Mouse (Mus musculus): Measurements from ENCODE around the gene Rnaseh2a.

GRCm38 (mm10) chr8:84913502-84913900, 56.1 kb downstream of the Rnaseh2a start:
- TF ChIP-seq CTCF (IDR thresholded peaks at IDR 0.05) (no peak), EP300 (IDR thresholded peaks at IDR 0.05) (no peak)
